Mouse (Mus musculus): ENCODE results near the gene Wbp11.
"Not testable (repeated sequence)": the region's sequence is repeated elsewhere in the genome, so short reads cannot be mapped to it uniquely, and the experiment has no call there.

Gene Wbp11

GRCm38 (mm10) chr6:136803093-136803738 is 24.8 kb downstream of the Wbp11 start:
- DNase-seq (ENCODE audit: low read depth) = peak; percentile 46

- DNase-seq (ENCODE audit: low read depth) = no peak
Measured at GRCm38 (mm10) chr6:136801274-136801673, 26.8 kb downstream of the Wbp11 start.

- DNase-seq (ENCODE audit: low read depth) = no peak
Measured at GRCm38 (mm10) chr6:136800710-136801109, 27.3 kb downstream of the Wbp11 start.

- DNase-seq (ENCODE audit: low read depth) = not testable (repeated sequence)
Measured at GRCm38 (mm10) chr6:136797874-136798693, 29.9 kb downstream of the Wbp11 start.

- DNase-seq (ENCODE audit: low read depth) = no peak
Measured at GRCm38 (mm10) chr6:136795850-136796249, 32.2 kb downstream of the Wbp11 start.

GRCm38 (mm10) chr6:136795110-136795509 is 32.9 kb downstream of the Wbp11 start:
- DNase-seq (ENCODE audit: low read depth) = no peak

GRCm38 (mm10) chr6:136793831-136794525 is 34.1 kb downstream of the Wbp11 start:
- DNase-seq (ENCODE audit: low read depth) = no peak

GRCm38 (mm10) chr6:136792884-136793758 is 34.9 kb downstream of the Wbp11 start:
- DNase-seq (ENCODE audit: low read depth) = no peak

GRCm38 (mm10) chr6:136789391-136789971 is 38.6 kb downstream of the Wbp11 start:
- DNase-seq (ENCODE audit: low read depth) = no peak

- DNase-seq (ENCODE audit: low read depth) = no peak
Measured at GRCm38 (mm10) chr6:136782761-136783160, 45.3 kb downstream of the Wbp11 start.

- no peak for DNase-seq (ENCODE audit: low read depth)
Measured at GRCm38 (mm10) chr6:136782146-136782545, 45.9 kb downstream of the Wbp11 start.

- no peak for DNase-seq (ENCODE audit: low read depth)
Measured at GRCm38 (mm10) chr6:136781377-136781986, 46.6 kb downstream of the Wbp11 start, which contains the start of gene Gucy2c. TSS of gene Gucy2c (minus strand) at chr6:136781765.

- DNase-seq (ENCODE audit: low read depth) = no peak
Measured at GRCm38 (mm10) chr6:136776392-136776791, 51.6 kb downstream of the Wbp11 start.

GRCm38 (mm10) chr6:136769859-136770258 is 58.2 kb downstream of the Wbp11 start:
- DNase-seq (ENCODE audit: low read depth) = no peak

GRCm38 (mm10) chr6:136769143-136769542 is 58.9 kb downstream of the Wbp11 start:
- no peak for DNase-seq (ENCODE audit: low read depth)

GRCm38 (mm10) chr6:136763912-136764311 is 64.1 kb downstream of the Wbp11 start:
- no peak for DNase-seq (ENCODE audit: low read depth)
